Mouse (Mus musculus) G1E (cell line): ENCODE measurements around the gene Zcchc8.

Source experiments
- CTCF ChIP-seq: IDR thresholded peaks from 2 replicates; pipeline ENCODE4 v1.5.1; 2012; ENCODE audit warnings: low read depth, low read length, inconsistent platforms, mixed read lengths
- GATA1 ChIP-seq: IDR thresholded peaks from 2 replicates; pipeline ENCODE4 v1.6.1; 2012; ENCODE audit warnings: borderline replicate concordance, low read length, inconsistent platforms, mixed read lengths
- TAL1 ChIP-seq: conservative IDR thresholded peaks from 2 replicates; pipeline ENCODE4 v1.6.1; 2012; ENCODE audit warnings: low read depth, low read length, inconsistent platforms, mixed read lengths

- TF ChIP-seq CTCF (no peak), GATA1 (no peak), TAL1 (no peak)
Measured at GRCm38 (mm10) chr5:123713782-123714181, 7.1 kb downstream of the Zcchc8 start.
